Mouse (Mus musculus): Measurements from ENCODE around the gene Gpr171.

DNA sequence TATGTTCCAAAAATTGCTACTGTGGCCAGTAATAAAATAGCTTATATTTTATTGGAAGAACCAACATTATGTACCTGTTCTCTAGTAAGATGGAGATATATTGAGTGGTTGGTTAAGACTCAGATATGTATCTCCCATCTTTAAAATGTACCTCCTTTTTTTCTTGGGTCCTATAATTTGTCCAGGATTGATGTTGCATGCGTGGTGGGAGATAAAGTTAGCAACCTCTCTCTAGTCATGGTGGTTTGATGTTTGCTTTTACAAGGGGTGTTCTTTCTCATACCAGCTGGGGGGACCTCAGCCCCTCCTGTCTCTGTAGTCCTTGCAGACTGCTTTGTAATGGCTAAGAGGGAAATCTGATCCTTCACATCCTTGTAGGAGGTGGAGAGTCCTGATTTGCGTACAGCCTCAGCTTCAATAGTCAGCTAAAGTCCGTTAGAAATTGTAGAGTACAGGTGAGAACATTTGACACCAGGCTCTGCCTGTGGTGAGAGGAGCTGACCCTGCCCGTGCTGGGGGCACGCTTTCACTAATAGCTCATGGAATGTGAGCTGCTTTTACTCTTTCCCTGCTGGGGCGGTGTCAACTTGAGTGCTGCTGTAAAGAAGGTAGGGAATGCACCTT lies 21.2 kb downstream of the Gpr171 start:
- TF ChIP-seq CTCF (IDR thresholded peaks at IDR 0.05; ENCODE audit: extremely low read depth, insufficient read length, insufficient replicate concordance, low read depth, low read length) (no peak), POLR2A (IDR thresholded peaks at IDR 0.05; ENCODE audit: low read depth, low read length) (no peak)

Measured in small intestine, adult 2 months (tissue).